Mouse (Mus musculus): Measurements from ENCODE around the gene Arsk. TPM values are rescaled to one million over a fixed set of nuclear protein-coding genes. Genes with fewer than 3 reads are reported as not detected.

Arsk gene
- total RNA-seq (2022): 1 to 10 TPM; 3.0 to 4.3 (median 3.8) TPM

- DNase-seq (ENCODE audit: low spot score in 2 of 2): peak; percentile 89 to 96
Observed at GRCm38 (mm10) chr13:76098493-76099303, at the start of gene Arsk, which contains the start of gene Ttc37. Gene Arsk (minus strand): TSS chr13:76098660. Gene Ttc37 (plus strand): TSS chr13:76098734.

GRCm38 (mm10) chr13:76141117-76141808, 42.8 kb upstream of the Arsk start:
- no peak for DNase-seq (ENCODE audit: low spot score in 2 of 2)

GRCm38 (mm10) chr13:76138862-76139261, 40.4 kb upstream of the Arsk start:
- DNase-seq (ENCODE audit: low spot score in 2 of 2): no peak

DNA sequence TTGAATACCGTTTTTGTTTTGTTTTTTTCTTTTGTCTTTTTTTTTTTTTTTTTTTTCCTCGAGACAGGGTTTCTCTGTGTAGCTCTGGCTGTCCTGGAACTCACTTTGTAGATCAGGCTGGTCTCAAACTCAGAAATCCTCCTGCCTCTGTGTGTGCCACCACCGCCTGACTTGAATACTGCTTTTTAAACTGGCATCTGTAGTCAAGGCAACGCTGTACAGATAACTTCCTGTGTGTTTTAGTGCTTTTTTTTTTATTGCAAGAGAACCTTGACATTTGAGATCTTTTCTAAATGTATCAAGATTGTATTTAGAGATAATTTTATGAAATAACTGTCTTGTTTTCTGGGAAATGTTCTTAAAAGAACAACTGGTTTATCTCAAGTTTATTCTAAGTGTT, 34.0 kb upstream of the Arsk start:
- DNase-seq (ENCODE audit: low spot score in 2 of 2): no peak

DNA sequence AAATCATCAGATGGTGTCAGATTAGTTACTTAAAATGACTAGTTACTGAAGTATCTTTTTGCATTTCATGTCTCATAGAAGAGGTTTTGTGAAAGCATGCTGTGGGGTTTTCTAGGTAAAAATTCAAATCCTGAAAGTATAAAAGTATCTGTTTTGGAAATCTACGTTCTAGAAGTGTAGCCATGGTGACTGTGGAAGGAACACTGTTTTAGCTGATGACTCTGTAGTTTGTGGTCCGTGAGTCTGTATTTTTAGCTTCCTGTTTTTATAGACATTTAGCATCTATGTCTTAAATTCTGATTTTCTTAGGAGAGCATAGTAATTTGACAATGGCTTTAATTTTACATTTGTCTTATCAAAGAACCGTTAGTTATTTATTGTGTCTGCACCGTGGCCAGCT, 30.3 kb upstream of the Arsk start:
- DNase-seq (ENCODE audit: low spot score in 2 of 2): no peak

DNA sequence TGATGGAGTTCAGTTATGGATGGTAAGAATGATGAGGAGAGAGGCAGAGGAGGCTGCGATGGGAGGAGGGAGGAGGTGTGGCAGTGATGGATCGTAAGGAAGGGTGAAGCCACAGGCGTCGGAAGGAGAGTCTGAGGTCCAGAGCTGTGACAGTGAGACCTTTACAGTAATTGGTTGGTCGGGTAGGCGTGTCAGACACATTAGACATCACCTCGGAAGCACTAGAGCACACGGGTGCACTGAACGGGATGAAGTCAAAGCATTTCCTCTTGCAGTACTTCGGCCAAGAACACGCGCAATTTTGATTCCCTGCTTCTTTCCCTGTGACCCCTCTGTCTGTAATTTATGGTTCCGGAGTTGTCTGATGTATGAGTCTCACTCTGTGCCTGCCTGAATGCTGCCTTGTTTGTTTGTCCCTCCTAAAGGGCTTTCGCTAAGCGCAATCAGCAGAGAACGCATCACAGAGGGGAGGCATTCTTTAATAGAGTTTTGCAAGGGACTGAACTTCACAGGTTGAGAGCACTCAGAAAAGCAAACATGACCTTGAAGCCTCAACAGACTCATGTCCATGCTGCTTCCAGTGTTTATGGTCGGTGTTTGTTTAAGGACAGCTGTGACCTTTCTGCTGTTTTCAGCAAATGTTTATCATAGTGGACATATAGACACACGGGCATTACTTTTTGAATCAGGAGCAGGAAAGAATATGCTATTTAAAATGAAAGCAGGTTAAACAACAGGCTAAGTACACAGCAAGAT, 10.8 kb upstream of the Arsk start:
- DNase-seq (ENCODE audit: low spot score in 2 of 2): no peak

- DNase-seq (ENCODE audit: low spot score in 2 of 2): no peak
Observed at GRCm38 (mm10) chr13:76101989-76102388, 3.5 kb upstream of the Arsk start.

- no peak for DNase-seq (ENCODE audit: low spot score in 2 of 2)
Observed at GRCm38 (mm10) chr13:76098116-76098492, 356 bp downstream of the Arsk start.

- no peak for DNase-seq (ENCODE audit: low spot score in 2 of 2)
Observed at GRCm38 (mm10) chr13:76074323-76074722, 24.1 kb downstream of the Arsk start.

GRCm38 (mm10) chr13:76064363-76064945, 34.0 kb downstream of the Arsk start:
- no peak for DNase-seq (ENCODE audit: low spot score in 2 of 2)

GRCm38 (mm10) chr13:76063548-76063947, 34.9 kb downstream of the Arsk start:
- DNase-seq (ENCODE audit: low spot score in 2 of 2): no peak

DNA sequence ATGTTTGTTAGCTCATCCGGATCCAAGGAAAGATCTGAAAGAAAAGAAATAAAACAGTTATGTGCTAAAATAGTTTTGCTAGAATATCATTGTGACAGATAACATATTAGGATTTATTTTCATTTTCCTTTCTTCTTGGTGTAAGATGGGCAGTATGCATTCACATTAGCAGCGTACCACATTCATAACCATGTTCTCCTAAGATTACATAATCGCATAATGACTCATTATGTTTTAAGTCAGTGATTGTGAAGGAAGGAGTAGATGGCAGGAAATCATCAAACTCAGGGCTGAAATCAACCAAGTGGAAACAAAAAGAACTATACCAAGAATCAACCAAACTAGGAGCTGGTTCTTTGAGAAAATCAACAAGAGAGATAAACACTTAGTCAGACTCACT, 35.9 kb downstream of the Arsk start:
- no peak for DNase-seq (ENCODE audit: low spot score in 2 of 2)

- no peak for DNase-seq (ENCODE audit: low spot score in 2 of 2)
Observed at GRCm38 (mm10) chr13:76062126-76062525, 36.3 kb downstream of the Arsk start.

- no peak for DNase-seq (ENCODE audit: low spot score in 2 of 2)
Observed at GRCm38 (mm10) chr13:76059591-76059990, 38.9 kb downstream of the Arsk start.

GRCm38 (mm10) chr13:76057267-76058069, 41.0 kb downstream of the Arsk start:
- DNase-seq (ENCODE audit: low spot score in 2 of 2): no peak

DNA sequence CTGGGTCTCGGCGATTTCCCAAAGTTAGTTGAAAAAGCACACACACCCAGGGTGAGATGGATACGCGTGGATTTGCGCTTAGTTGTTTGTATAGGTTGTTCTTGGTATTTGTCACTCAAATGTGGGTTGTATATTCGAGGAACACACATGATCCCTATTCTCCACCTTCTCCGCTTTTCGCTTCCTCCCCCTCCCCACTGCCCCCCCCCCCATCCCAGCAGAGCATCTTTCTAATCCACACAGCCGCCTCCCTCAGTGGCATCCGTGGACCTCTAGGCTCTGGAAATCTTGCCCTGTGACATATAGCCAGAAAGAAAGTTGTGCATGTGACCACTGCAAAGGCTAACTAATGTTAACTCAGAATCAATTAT, 41.6 kb downstream of the Arsk start, which contains the start of gene Gpr150:
Gpr150 (minus strand) TSS at position 101 of the 371 bp plus-strand sequence.
- DNase-seq (ENCODE audit: low spot score in 2 of 2): no peak

GRCm38 (mm10) chr13:76056261-76056724, 42.2 kb downstream of the Arsk start:
- peak; percentile 11 to 35 for DNase-seq (ENCODE audit: low spot score in 2 of 2)

GRCm38 (mm10) chr13:76055391-76056232, 42.8 kb downstream of the Arsk start:
- no peak for DNase-seq (ENCODE audit: low spot score in 2 of 2)

- DNase-seq (ENCODE audit: low spot score in 2 of 2): no peak
Observed at GRCm38 (mm10) chr13:76044971-76045370, 53.5 kb downstream of the Arsk start.

- no peak for DNase-seq (ENCODE audit: low spot score in 2 of 2)
Observed at GRCm38 (mm10) chr13:76042455-76042854, 56.0 kb downstream of the Arsk start.

Measured in gastrocnemius, adult 8-10 months (tissue).